Mouse (Mus musculus) E14TG2a.4 (cell line): Measurements from ENCODE around the gene Afmid.

Experiments used
- H3K27me3 ChIP-seq: 2 replicates; pipeline ENCODE4 v1.6.1; 2014; ENCODE audit warnings: low read length, control low read depth; ENCODE audit not compliant: insufficient read depth
- H3K36me3 ChIP-seq: 2 replicates; pipeline ENCODE4 v1.6.1; 2014; ENCODE audit warnings: low read length, control low read depth; ENCODE audit not compliant: insufficient read depth
- H3K4me1 ChIP-seq: replicated peaks from 2 replicates; pipeline ENCODE4 v1.6.1; 2014; ENCODE audit warnings: low read depth, low read length, control low read depth
- H3K4me3 ChIP-seq: replicated peaks from 2 replicates; pipeline ENCODE4 v1.5.1; 2014; ENCODE audit warnings: mild to moderate bottlenecking, low read length
- H3K9me3 ChIP-seq: 2 replicates; pipeline ENCODE4 v1.6.1; 2014; ENCODE audit warnings: low read length, control low read depth
- CTCF ChIP-seq: conservative IDR thresholded peaks from 2 replicates; pipeline ENCODE4 v1.5.1; 2014; ENCODE audit warnings: low read length
- NANOG ChIP-seq: IDR thresholded peaks from 2 replicates; pipeline ENCODE4 v1.6.1; 2014; ENCODE audit warnings: borderline replicate concordance, low read length, mixed read lengths
- POU5F1 ChIP-seq: IDR thresholded peaks from 2 replicates; pipeline ENCODE4 v1.6.1; 2014; ENCODE audit warnings: low read length, borderline replicate concordance

Gene Afmid

DNA sequence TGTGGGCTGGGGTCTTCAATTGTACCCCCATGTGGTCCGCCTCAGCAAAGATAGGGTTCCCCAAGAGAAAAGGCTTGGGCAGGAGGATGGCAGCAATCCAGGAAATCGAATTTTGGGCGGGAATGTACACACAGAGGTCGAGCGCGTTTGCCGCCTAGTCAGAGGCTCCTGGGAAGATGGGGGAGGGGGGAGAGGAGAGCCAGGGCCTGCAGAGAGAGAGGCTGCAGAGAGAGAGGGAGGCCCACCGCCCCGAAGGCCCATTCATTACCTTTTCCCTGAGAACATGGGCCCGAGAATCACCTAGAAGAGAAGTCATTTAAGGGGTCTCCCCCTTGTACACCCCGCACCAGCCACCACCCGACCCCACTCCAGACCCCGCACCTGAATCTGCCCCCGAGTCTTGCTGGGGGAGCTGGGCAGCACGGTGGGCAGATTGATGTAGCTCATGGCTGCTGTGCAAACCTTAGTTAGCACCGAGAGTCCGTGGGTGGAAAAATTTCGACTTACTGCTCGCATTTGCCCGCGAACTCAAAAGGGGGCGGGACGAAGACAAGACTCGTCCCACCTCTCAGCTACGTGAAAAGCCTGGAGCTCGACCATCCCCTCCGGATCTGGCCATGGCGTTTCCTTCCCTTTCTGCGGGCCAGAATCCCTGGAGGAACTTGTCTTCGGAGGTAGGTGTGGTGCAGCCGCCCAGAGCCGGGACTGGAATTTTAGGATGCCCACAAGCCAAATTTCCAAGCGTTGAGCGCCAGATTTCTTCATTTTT, at the start of gene Afmid, which contains the start of gene Tk1:
Gene Afmid (plus strand): TSS at position 592 of the 769 bp plus-strand sequence.
Gene Tk1 (minus strand): TSS at position 760 of the 769 bp plus-strand sequence.
- H3K9me3 ChIP-seq, result no peaks in the 10 kb centered on the region
- H3K27me3 ChIP-seq, result no peaks in the 10 kb centered on the region
- TF ChIP-seq CTCF (no peak), NANOG (no peak), POU5F1 (no peak)
- peaks cover 40% of the 10 kb centered on the region for H3K36me3 ChIP-seq
- peak within 1 kb of the TSS; percentile 91 for H3K4me3 ChIP-seq
- peaks cover 90% of the 10 kb centered on the region for H3K4me1 ChIP-seq

DNA sequence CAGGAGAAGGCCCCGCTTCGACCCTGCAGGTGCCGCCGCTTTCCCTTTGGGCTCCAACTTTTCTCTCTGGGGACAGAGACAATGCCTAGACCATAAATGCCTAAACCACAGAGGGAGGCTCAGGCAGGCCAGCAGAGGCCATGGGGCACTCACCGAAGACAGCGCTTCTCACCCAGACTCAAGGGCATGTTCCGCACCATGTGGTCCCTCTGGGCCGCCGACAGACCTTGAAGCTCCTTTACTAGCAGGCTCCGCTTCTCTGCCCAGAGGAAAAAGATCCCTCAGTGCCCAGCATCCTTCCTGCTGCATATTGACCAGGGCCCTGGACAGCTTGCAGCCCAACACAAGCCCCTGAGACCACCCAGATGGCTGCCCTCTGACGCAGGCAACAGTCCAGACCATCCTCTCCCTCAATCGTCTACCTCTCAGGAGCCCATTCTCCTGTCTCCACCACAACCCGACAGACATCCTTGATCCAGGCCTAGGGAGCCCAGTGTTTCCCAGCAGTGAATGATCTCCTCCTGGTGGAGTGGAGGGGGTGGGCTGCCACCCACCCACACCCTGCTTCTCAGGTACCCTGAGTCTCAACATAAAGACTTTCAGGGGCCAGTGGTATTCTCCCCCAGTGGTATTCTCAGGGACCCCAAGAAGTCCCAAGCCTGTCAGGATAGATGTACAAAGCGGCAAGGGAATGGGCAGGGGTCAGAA, 49.5 kb upstream of the Afmid start:
- no peak overlapping the region for H3K4me3 ChIP-seq
- TF ChIP-seq POU5F1 (no peak), CTCF (no peak)
- peaks cover 79% of the 10 kb centered on the region for H3K36me3 ChIP-seq
- peaks cover 40% of the 10 kb centered on the region for H3K4me1 ChIP-seq
- no peaks in the 10 kb centered on the region for H3K27me3 ChIP-seq
- no peaks in the 10 kb centered on the region for H3K9me3 ChIP-seq

DNA sequence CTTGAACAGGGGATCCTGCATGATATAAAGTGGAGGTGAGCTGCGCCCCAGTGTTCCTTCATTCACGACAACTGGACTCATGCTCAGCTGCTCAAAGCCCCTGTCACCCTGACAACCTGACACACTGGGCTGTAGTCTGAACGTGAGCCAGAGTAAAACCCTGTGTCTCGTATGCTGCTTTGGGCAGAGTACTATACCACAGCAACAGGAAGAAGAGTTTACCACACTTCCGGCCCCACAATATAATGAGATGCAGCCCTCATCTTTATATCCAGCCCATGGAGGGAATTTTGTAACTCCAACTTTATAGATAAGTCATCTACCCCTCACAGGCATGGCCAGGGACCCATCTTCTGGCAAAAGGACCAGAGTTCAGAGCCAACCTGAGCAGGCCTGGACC, 48.6 kb upstream of the Afmid start:
- Histone ChIP-seq H3K36me3 (peaks cover 71% of the 10 kb centered on the region), H3K27me3 (no peaks in the 10 kb centered on the region), H3K9me3 (no peaks in the 10 kb centered on the region), H3K4me3 (no peak overlapping the region), H3K4me1 (peaks cover 49% of the 10 kb centered on the region)
- TF ChIP-seq POU5F1 (no peak), CTCF (no peak), NANOG (no peak)

GRCm38 (mm10) chr11:117778031-117778430, 47.7 kb upstream of the Afmid start:
- no peaks in the 10 kb centered on the region for H3K9me3 ChIP-seq
- TF ChIP-seq NANOG (no peak), CTCF (no peak), POU5F1 (no peak)
- peak overlapping the region; percentile 87; the same call in 1 of the 2 replicates for H3K4me3 ChIP-seq

DNA sequence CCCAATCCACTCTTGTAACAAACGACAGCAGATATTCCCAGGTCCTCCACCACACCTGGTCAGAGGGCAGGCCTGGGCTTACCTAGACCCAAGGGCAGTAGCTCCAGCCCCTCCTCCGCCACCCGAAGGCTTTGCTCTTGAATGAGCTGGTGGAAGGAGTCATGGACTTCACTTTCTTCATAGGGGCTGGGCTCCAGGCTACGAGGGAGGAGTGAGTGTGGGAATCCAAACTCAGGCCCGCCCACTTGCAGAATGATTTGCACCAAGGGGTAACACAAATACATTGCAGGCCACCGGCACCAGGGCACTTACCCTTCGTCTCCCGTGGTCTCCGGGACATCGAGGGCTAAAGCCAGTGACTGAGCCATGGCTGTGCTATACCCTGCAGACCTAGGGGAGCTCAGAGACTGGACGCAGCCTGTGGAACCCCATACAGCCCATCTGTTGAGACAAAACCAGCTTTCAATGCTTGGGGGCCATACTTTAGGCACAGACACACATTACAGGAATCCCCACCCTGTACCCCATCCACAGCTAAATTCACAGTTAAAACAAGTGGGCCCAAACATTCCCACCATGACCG, 46.8 kb upstream of the Afmid start:
- TF ChIP-seq POU5F1 (no peak), CTCF (no peak), NANOG (no peak)
- Histone ChIP-seq H3K4me1 (peaks cover 67% of the 10 kb centered on the region), H3K4me3 (peak overlapping the region; percentile 87)

More at GRCm38 (mm10) chr11:117778031-117778430, 47.7 kb upstream of the Afmid start:
- Histone ChIP-seq H3K27me3 (0 out of 2 replicates have a peak, but pooled peaks cover 2% of the 10 kb centered on the region), H3K36me3 (peaks cover 62% of the 10 kb centered on the region), H3K4me1 (peaks cover 58% of the 10 kb centered on the region)

GRCm38 (mm10) chr11:117779434-117780198, 46.1 kb upstream of the Afmid start:
- Histone ChIP-seq H3K36me3 (peaks cover 51% of the 10 kb centered on the region), H3K9me3 (no peaks in the 10 kb centered on the region), H3K27me3 (peaks cover 12% of the 10 kb centered on the region; the same call in 1 of the 2 replicates), H3K4me1 (peaks cover 73% of the 10 kb centered on the region), H3K4me3 (peak overlapping the region; percentile 87)
- TF ChIP-seq CTCF (no peak), POU5F1 (no peak), NANOG (no peak)

More for the DNA sequence above, 46.8 kb upstream of the Afmid start:
- Histone ChIP-seq H3K9me3 (no peaks in the 10 kb centered on the region), H3K36me3 (peaks cover 53% of the 10 kb centered on the region), H3K27me3 (peaks cover 5% of the 10 kb centered on the region; the same call in 1 of the 2 replicates)

- H3K4me1 ChIP-seq, result peaks cover 79% of the 10 kb centered on the region
- peak overlapping the region; percentile 87 for H3K4me3 ChIP-seq
- peaks cover 12% of the 10 kb centered on the region; the same call in 1 of the 2 replicates for H3K27me3 ChIP-seq
- TF ChIP-seq CTCF (no peak), NANOG (no peak), POU5F1 (no peak)
- H3K9me3 ChIP-seq, result no peaks in the 10 kb centered on the region
- H3K36me3 ChIP-seq, result peaks cover 51% of the 10 kb centered on the region
Observed at GRCm38 (mm10) chr11:117780199-117780515, 45.6 kb upstream of the Afmid start.

GRCm38 (mm10) chr11:117780582-117781111, 45.1 kb upstream of the Afmid start:
- TF ChIP-seq POU5F1 (no peak), NANOG (no peak), CTCF (no peak)
- Histone ChIP-seq H3K36me3 (peaks cover 49% of the 10 kb centered on the region), H3K9me3 (no peaks in the 10 kb centered on the region), H3K4me3 (peak overlapping the region; percentile 87), H3K4me1 (peaks cover 80% of the 10 kb centered on the region), H3K27me3 (peaks cover 12% of the 10 kb centered on the region; the same call in 1 of the 2 replicates)
